Mouse (Mus musculus) brain, embryonic 14.5 days (tissue): ENCODE measurements around the gene Urod.

Source experiments
- CTCF ChIP-seq: fragments of 200-500 bp; IDR thresholded peaks from 2 replicates; pipeline ENCODE4 v1.5.1; 2012; ENCODE audit warnings: inconsistent platforms, mild to moderate bottlenecking, moderate library complexity, borderline replicate concordance; ENCODE audit not compliant: insufficient read depth, insufficient read length; ENCODE audit errors: extremely low read depth
- POLR2A ChIP-seq: fragments of 200-500 bp; IDR thresholded peaks from 2 replicates; pipeline ENCODE4 v1.6.1; 2012; ENCODE audit warnings: mild to moderate bottlenecking, inconsistent platforms, borderline replicate concordance; ENCODE audit not compliant: poor library complexity, insufficient read depth, insufficient read length, severe bottlenecking; ENCODE audit errors: extremely low read depth

GRCm38 (mm10) chr4:117010231-117010630 is 16.0 kb upstream of the Urod start:
- TF ChIP-seq CTCF: no peak
- TF ChIP-seq POLR2A: no peak
